In genomic region chr12:106963762-106964161, GRCm38 (mm10) we compare ENCODE assay signal across 10 mouse cellular contexts.
DNase-seq lines count a peak whose midpoint lies in the region; ATAC-seq and TF ChIP-seq lines count a peak whose summit lies in the region.
"Had no signal": no experiment of that assay in that cellular context is flagged by ENCODE, and none has a peak within 500 bp of the region (broad histone marks: within the 10 kb centered on the region; RNA-seq: fewer than 3 reads in every experiment).

No protein-coding gene starts in this region.

- no peaks in the 10 kb centered on the region for H3K27me3 ChIP-seq in kidney, adult 2 months (replicated peaks; ENCODE audit: control insufficient read depth, insufficient read depth, low read length)
- no peaks in the 10 kb centered on the region for H3K27me3 ChIP-seq in kidney, embryonic 15.5 days
- H3K27me3 ChIP-seq in ES-Bruce4 (ENCODE audit: control insufficient read depth, insufficient read depth, low read length, poor library complexity, severe bottlenecking) = no peaks in the 10 kb centered on the region
- H3K27me3 ChIP-seq in liver, postnatal 0 days (ENCODE audit: insufficient read depth, low read length) = no peaks in the 10 kb centered on the region
- no peaks in the 10 kb centered on the region for H3K27me3 ChIP-seq in forebrain, embryonic 11.5 days (ENCODE audit: control insufficient read depth, insufficient read depth, low read length)
- H3K27me3 ChIP-seq: embryonic facial prominence, embryonic 12.5 days; hindbrain, embryonic 15.5 days had no signal

- no peaks in the 10 kb centered on the region for H3K9me3 ChIP-seq in kidney, embryonic 15.5 days (replicated peaks)
- no peaks in the 10 kb centered on the region for H3K9me3 ChIP-seq in ES-Bruce4 (replicated peaks; ENCODE audit: control insufficient read depth, insufficient read depth, low read length, poor library complexity, severe bottlenecking)
- no peaks in the 10 kb centered on the region for H3K9me3 ChIP-seq in liver, postnatal 0 days (ENCODE audit: low read length)
- no peaks in the 10 kb centered on the region for H3K9me3 ChIP-seq in forebrain, embryonic 11.5 days (ENCODE audit: control insufficient read depth, low read length)
- H3K9me3 ChIP-seq: embryonic facial prominence, embryonic 12.5 days; hindbrain, embryonic 15.5 days had no signal

- TF ChIP-seq POLR2A in kidney, adult 2 months (IDR thresholded peaks at IDR 0.05; ENCODE audit: low read depth, low read length) = no peak
- TF ChIP-seq POLR2A in ES-Bruce4 (IDR thresholded peaks at IDR 0.05; ENCODE audit: insufficient read depth, low read length) = no peak

- H3K4me2 ChIP-seq in kidney, embryonic 15.5 days = no peak overlapping the region
- H3K4me2 ChIP-seq in liver, postnatal 0 days (ENCODE audit: low read depth, low read length) = no peak overlapping the region
- H3K4me2 ChIP-seq in forebrain, embryonic 11.5 days (ENCODE audit: low read depth, low read length, severe bottlenecking) = no peak overlapping the region
- H3K4me2 ChIP-seq: embryonic facial prominence, embryonic 12.5 days; hindbrain, embryonic 15.5 days had no signal

- H3K4me1 ChIP-seq in kidney, adult 2 months (ENCODE audit: control insufficient read depth, insufficient read depth, low read length) = no peaks in the 10 kb centered on the region
- H3K4me1 ChIP-seq in kidney, embryonic 15.5 days = no peaks in the 10 kb centered on the region
- H3K4me1 ChIP-seq in ES-Bruce4 (ENCODE audit: control insufficient read depth, insufficient read depth, low read length) = no peaks in the 10 kb centered on the region
- H3K4me1 ChIP-seq in liver, postnatal 0 days (ENCODE audit: insufficient read depth) = no peaks in the 10 kb centered on the region
- H3K4me1 ChIP-seq in forebrain, embryonic 11.5 days (replicated peaks; ENCODE audit: control insufficient read depth, insufficient read depth, low read length) = no peaks in the 10 kb centered on the region
- H3K4me1 ChIP-seq: embryonic facial prominence, embryonic 12.5 days; hindbrain, embryonic 15.5 days had no signal

- no peak for TF ChIP-seq EP300 in ES-Bruce4 (IDR thresholded peaks at IDR 0.05; ENCODE audit: insufficient read depth, low read depth, low read length)
- TF ChIP-seq EP300 in liver, postnatal 0 days (IDR thresholded peaks at IDR 0.05; ENCODE audit: low read depth) = no peak

- peak; percentile 40; the same call in 1 of the 2 replicates for TF ChIP-seq CTCF in kidney, adult 2 months (conservative IDR thresholded peaks at IDR 0.05; ENCODE audit: insufficient read depth, insufficient read length, low read depth, low read length)
- TF ChIP-seq CTCF in ES-Bruce4 (IDR thresholded peaks at IDR 0.05; ENCODE audit: low read depth, low read length) = peak; percentile 84
- peak; percentile 38 for TF ChIP-seq CTCF in liver, postnatal 0 days (IDR thresholded peaks at IDR 0.05; ENCODE audit: low read depth)

- no peak overlapping the region for H3K27ac ChIP-seq in kidney, adult 2 months (ENCODE audit: insufficient read depth, low read depth, low read length)
- no peak overlapping the region for H3K27ac ChIP-seq in kidney, embryonic 15.5 days
- H3K27ac ChIP-seq in ES-Bruce4 (ENCODE audit: insufficient read depth, low read length) = no peak overlapping the region
- no peak overlapping the region for H3K27ac ChIP-seq in liver, postnatal 0 days (ENCODE audit: low read depth)
- H3K27ac ChIP-seq in forebrain, embryonic 11.5 days (ENCODE audit: low read depth, low read length) = no peak overlapping the region
- H3K27ac ChIP-seq: embryonic facial prominence, embryonic 12.5 days; hindbrain, embryonic 15.5 days had no signal

- ATAC-seq in kidney, embryonic 15.5 days (replicated peaks; ENCODE audit: low FRiP score) = no peak
- ATAC-seq in liver, postnatal 0 days = no peak
- ATAC-seq in forebrain, embryonic 11.5 days (replicated peaks; ENCODE audit: low FRiP score) = no peak

- H3K9ac ChIP-seq in kidney, embryonic 15.5 days = no peak overlapping the region
- H3K9ac ChIP-seq in ES-Bruce4 (ENCODE audit: low read depth, poor library complexity, severe bottlenecking) = no peak overlapping the region
- H3K9ac ChIP-seq in liver, postnatal 0 days (replicated peaks) = no peak overlapping the region
- no peak overlapping the region for H3K9ac ChIP-seq in forebrain, embryonic 11.5 days (ENCODE audit: low read length)
- H3K9ac ChIP-seq: embryonic facial prominence, embryonic 12.5 days; hindbrain, embryonic 15.5 days had no signal

- intact Hi-C loops in left cerebral cortex, postnatal 25 days (cut with DNase I) = no loop called here

- no peaks in the 10 kb centered on the region for H3K36me3 ChIP-seq in kidney, adult 2 months (ENCODE audit: control insufficient read depth, insufficient read depth, low read length)
- no peaks in the 10 kb centered on the region for H3K36me3 ChIP-seq in kidney, embryonic 15.5 days
- H3K36me3 ChIP-seq in ES-Bruce4 (ENCODE audit: control insufficient read depth, insufficient read depth, low read length, poor library complexity, severe bottlenecking) = no peaks in the 10 kb centered on the region
- no peaks in the 10 kb centered on the region for H3K36me3 ChIP-seq in liver, postnatal 0 days (replicated peaks; ENCODE audit: insufficient read depth, low read length)
- no peaks in the 10 kb centered on the region for H3K36me3 ChIP-seq in forebrain, embryonic 11.5 days (ENCODE audit: control insufficient read depth, insufficient read depth, low read length)
- H3K36me3 ChIP-seq: embryonic facial prominence, embryonic 12.5 days; hindbrain, embryonic 15.5 days had no signal

- H3K4me3 ChIP-seq in kidney, adult 2 months (ENCODE audit: insufficient read depth, low read depth, low read length) = no peak overlapping the region
- no peak overlapping the region for H3K4me3 ChIP-seq in kidney, embryonic 15.5 days (replicated peaks)
- H3K4me3 ChIP-seq in ES-Bruce4 (ENCODE audit: low read depth, low read length) = no peak overlapping the region
- H3K4me3 ChIP-seq in liver, postnatal 0 days (ENCODE audit: low read depth, low read length) = no peak overlapping the region
- H3K4me3 ChIP-seq in forebrain, embryonic 11.5 days (ENCODE audit: low read depth, low read length) = no peak overlapping the region
- H3K4me3 ChIP-seq: embryonic facial prominence, embryonic 12.5 days; hindbrain, embryonic 15.5 days had no signal

- no peak for DNase-seq in kidney, adult 2 months
- DNase-seq in A20 (ENCODE audit: low read depth, low spot score) = peak; percentile 1
- no peak for DNase-seq in liver, postnatal 0 days
- no peak for DNase-seq in forebrain, embryonic 11.5 days (ENCODE audit: low spot score)
- no peak for DNase-seq in left cerebral cortex, postnatal 25 days (ENCODE audit: low spot score in 2 of 2)
- no peak for DNase-seq in gastrocnemius, adult 18-20 months (ENCODE audit: low spot score)

- 63% methylated on average over 5 of the region's 5 CpGs for WGBS in kidney, adult 2 months
- WGBS in kidney, embryonic 15.5 days = 69% methylated on average over 5 of the region's 5 CpGs
- 48% methylated on average over 5 of the region's 5 CpGs for WGBS in liver, postnatal 0 days (ENCODE audit: insufficient replicate concordance)
- 59% methylated on average over 5 of the region's 5 CpGs for WGBS in forebrain, embryonic 11.5 days
